Mouse (Mus musculus): ENCODE results near the gene Rps25.

The Rps25 gene

DNA sequence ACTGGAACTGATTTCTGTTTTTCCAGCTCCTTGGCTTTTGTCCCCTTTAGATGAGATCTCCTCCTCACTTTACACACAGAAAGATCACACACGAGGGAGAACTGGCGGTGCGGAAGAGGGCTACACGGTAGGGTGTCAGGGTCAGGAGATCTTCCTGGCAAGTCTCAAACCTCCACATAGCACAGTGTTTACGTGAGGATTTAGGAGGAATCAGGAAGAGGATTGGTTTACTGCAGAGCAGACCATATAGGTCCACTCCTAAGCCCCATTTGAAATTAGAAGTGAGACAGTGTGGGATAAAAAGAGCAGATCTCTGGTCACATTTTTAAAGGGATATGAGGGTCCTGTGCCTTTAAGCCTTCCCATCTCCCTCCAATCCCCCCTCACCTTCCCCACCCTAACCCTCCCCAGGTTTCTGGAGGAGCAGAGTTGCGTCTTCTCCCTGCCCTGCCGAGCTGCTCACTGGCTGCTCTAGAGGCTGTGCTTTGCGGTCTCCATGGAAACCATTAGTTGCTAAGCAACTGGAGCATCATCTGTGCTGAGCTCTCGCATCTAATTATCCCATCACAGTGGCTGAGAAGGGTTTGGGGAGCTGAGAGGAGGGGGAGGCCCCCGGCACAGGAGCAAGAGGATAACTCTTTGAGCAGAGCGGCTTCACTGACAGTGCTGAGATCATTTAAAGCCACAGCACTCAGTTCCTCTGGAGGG lies 50.2 kb downstream of the Rps25 start:
- DNase-seq = no peak
